Mouse (Mus musculus) neural tube, embryonic 12.5 days (tissue): Measurements from ENCODE around the gene Teddm1a. TPM values are rescaled to one million over a fixed set of nuclear protein-coding genes. Genes with fewer than 3 reads are reported as not detected.
A peak's percentile ranks its signal among the peaks of the same experiment; 100 is the strongest.

Experiments used
- ATAC-seq: fragments of 200-750 bp; cut with Nextera tagmentation; 2 replicates; pipeline ENCODE4 v1.8.0; 2017; ENCODE audit warnings: low read depth, mild to moderate bottlenecking, moderate TSS enrichment, moderate library complexity; ENCODE audit not compliant: low FRiP score
- H3K27ac ChIP-seq: fragments of 300-500 bp; sonication (generic); 2 replicates; pipeline ENCODE4 v1.5.1; 2016
- H3K27me3 ChIP-seq: fragments of 300-500 bp; sonication (generic); replicated peaks from 2 replicates; pipeline ENCODE4 v1.6.1; 2016; ENCODE audit warnings: mild to moderate bottlenecking
- H3K36me3 ChIP-seq: fragments of 300-500 bp; sonication (generic); 2 replicates; pipeline ENCODE4 v1.6.1; 2016; ENCODE audit warnings: mild to moderate bottlenecking
- H3K4me1 ChIP-seq: fragments of 300-500 bp; sonication (generic); 2 replicates; pipeline ENCODE4 v1.6.1; 2016
- H3K4me2 ChIP-seq: fragments of 300-500 bp; sonication (generic); replicated peaks from 2 replicates; pipeline ENCODE4 v1.6.1; 2016; ENCODE audit warnings: mild to moderate bottlenecking
- H3K4me3 ChIP-seq: fragments of 300-500 bp; sonication (generic); 2 replicates; pipeline ENCODE4 v1.5.1; 2016
- H3K9ac ChIP-seq: fragments of 300-500 bp; sonication (generic); 2 replicates; pipeline ENCODE4 v1.6.1; 2016; ENCODE audit warnings: mild to moderate bottlenecking
- H3K9me3 ChIP-seq: fragments of 300-500 bp; sonication (generic); 2 replicates; pipeline ENCODE4 v1.6.1; 2016; ENCODE audit warnings: mild to moderate bottlenecking
- WGBS: fragments of 180-500 bp; shearing (Covaris S2); methylation state at CpG from one replicate; pipeline ENCODE4 v1.1.7; 2016; 5-methylcytosine and 5-hydroxymethylcytosine counted together
- microRNA-seq: library from miRNA; unstranded; fragments of <30 nt; microRNA quantifications from one replicate; pipeline ENCODE4, GENCODE M21; 2017
- polyA plus RNA-seq: library from polyadenylated mRNA; unstranded; fragments of >200 nt; fragmentation: Nextera tagmentation; extraction: Ambion mirVana; gene quantifications from 2 replicates; pipeline ENCODE4 v1.2.1, GENCODE M21; 2016

The Teddm1a gene
- polyA plus RNA-seq, 1 experiment from 2014 or later = not detected

DNA sequence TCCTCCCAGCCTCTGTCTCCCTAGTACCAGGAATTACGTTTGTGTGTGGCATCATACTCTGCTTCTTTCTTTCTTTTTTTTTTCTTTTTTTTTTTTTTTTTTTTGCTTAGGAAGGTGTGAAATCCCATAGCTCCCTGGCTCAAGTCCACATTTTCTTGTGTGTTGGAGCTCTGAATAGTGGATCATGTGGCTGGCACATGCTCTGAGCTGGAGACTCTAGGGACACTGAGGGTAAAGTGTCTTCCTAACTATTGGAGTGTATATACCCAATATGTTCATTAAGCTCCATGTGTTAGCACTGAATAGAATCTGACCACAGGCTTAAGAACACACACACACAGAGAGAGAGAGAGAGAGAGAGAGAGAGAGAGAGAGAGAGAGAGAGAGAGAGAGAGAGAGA, 42.2 kb downstream of the Teddm1a start:
- H3K27ac ChIP-seq = no peak overlapping the region
- no peak overlapping the region for H3K4me2 ChIP-seq
- 79% methylated on average over 1 of the region's 1 CpGs for WGBS
- no peaks in the 10 kb centered on the region for H3K4me1 ChIP-seq
- no peaks in the 10 kb centered on the region for H3K36me3 ChIP-seq
- no peak for ATAC-seq
- no peak overlapping the region for H3K9ac ChIP-seq
- no peaks in the 10 kb centered on the region for H3K9me3 ChIP-seq
- H3K4me3 ChIP-seq = no peak overlapping the region
- no peaks in the 10 kb centered on the region for H3K27me3 ChIP-seq

DNA sequence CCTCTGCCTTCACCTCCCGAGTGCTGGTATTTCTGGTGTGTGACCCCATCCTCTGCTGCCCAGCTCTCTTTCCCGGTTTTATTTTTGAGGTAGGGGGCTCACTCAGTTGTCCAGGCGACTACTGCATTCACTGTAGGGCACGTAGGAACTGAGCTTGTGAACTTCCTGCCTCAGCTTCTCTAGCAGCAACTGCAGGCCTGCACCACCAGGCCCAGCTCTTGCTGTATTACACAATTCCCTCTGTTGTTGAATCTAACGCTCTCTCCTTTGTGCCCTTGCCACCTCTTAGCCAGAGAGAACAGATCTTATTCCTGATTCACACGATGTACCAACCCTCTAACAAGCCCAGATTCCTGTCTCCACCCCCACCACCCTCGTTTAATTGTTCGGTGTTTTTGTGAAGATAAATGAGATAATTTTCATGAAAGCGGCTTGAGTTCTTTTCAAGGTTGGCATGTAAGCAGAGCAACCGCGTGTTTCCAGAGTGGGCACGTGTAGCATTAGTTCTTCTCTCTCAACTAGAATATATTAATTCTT, 44.4 kb downstream of the Teddm1a start:
- Histone ChIP-seq H3K4me3 (no peak overlapping the region), H3K27ac (no peak overlapping the region), H3K9me3 (no peaks in the 10 kb centered on the region), H3K27me3 (no peaks in the 10 kb centered on the region), H3K36me3 (no peaks in the 10 kb centered on the region), H3K9ac (no peak overlapping the region), H3K4me1 (no peaks in the 10 kb centered on the region), H3K4me2 (no peak overlapping the region)
- no peak for ATAC-seq
- 82% methylated on average over 12 of the region's 12 CpGs for WGBS

DNA sequence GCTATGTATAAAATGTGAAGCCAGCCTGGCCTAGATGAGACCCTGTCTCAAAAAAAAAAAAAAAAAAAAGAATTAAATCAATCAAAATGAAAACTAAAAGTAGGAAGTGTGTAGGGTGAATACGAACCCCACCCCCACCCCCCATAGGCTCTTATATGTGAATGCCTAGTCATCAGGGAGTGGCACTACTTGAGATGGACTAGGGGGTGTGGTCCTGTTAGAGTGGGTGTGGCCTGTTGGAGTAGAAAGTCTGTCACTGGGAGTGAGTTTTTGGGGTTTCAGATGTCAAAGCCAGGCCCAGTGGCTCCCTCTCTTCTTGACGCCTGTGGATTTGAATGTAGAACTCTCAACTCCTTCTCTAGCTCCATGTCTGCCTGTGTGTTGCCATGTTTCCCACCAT, 45.5 kb downstream of the Teddm1a start:
- 95% methylated on average over 2 of the region's 2 CpGs for WGBS
- H3K36me3 ChIP-seq = no peaks in the 10 kb centered on the region

DNA sequence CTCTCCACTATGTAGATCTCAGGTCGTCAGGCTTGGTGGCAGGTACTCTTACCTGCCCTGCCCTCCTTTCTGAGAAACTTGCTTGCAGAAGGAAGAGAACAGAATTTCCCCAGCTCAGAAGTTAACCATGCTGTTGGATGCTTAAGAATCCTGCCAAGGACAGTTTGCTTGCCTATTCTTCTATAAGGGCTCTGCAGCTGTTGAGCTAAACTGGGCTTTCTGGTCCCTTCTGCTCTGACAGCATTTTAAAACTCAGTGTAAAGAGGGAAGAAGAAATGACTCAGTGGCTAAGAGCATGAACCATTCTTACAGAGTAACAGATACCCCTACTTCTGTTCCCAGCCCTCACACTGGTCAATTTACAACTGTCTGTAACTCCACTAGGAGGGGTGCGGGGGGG, 49.4 kb downstream of the Teddm1a start:
- H3K4me1 ChIP-seq = no peaks in the 10 kb centered on the region
- H3K4me2 ChIP-seq = no peak overlapping the region
- no peak overlapping the region for H3K9ac ChIP-seq
- no peak overlapping the region for H3K27ac ChIP-seq
- no peak overlapping the region for H3K4me3 ChIP-seq
- no peaks in the 10 kb centered on the region for H3K27me3 ChIP-seq
- H3K36me3 ChIP-seq = no peaks in the 10 kb centered on the region
- no peak for ATAC-seq
- H3K9me3 ChIP-seq = no peaks in the 10 kb centered on the region
- WGBS = 85% methylated on average over 2 of the region's 2 CpGs

More for the DNA sequence above, 45.5 kb downstream of the Teddm1a start:
- no peaks in the 10 kb centered on the region for H3K4me1 ChIP-seq
- ATAC-seq = no peak
- no peaks in the 10 kb centered on the region for H3K27me3 ChIP-seq
- H3K9me3 ChIP-seq = no peaks in the 10 kb centered on the region
- H3K9ac ChIP-seq = no peak overlapping the region
- no peak overlapping the region for H3K27ac ChIP-seq
- no peak overlapping the region for H3K4me3 ChIP-seq
- no peak overlapping the region for H3K4me2 ChIP-seq

Small RNA genes within 50 kb of the gene (microRNA-seq; reads per million reads assigned to microRNA genes)
- gene Mir8114 = 19.2 reads per million, percentile 29 among the genes with 10 or more reads in this experiment

Other genes with a start within 250 kb of the Teddm1a start
- 16.9 and 17.0 TPM in 2 replicates for gene Rgs8, start 238.7 kb upstream of the Teddm1a start, polyA plus RNA-seq
- 42.6 TPM in 2 replicates for gene Rgs16, start 151.4 kb upstream of the Teddm1a start, polyA plus RNA-seq
- gene Rnasel, start 142.3 kb upstream of the Teddm1a start, polyA plus RNA-seq = 35.6 and 37.8 TPM in 2 replicates
- 0.11 TPM in 1 of 2 replicates, not detected in the other for gene Rgsl1, start 47.6 kb upstream of the Teddm1a start, polyA plus RNA-seq
- gene Teddm1b, start 17.4 kb upstream of the Teddm1a start, polyA plus RNA-seq = 0.17 and 0.33 TPM in 2 replicates
- 124 and 133 TPM in 2 replicates for gene Glul, start 8.2 kb downstream of the Teddm1a start, polyA plus RNA-seq
- 0.54 and 0.66 TPM in 2 replicates for gene Teddm2, start 8.5 kb downstream of the Teddm1a start, polyA plus RNA-seq